Mouse (Mus musculus) heart, adult 2 months (tissue): ENCODE data around the gene Epo.

ENCODE experiments used
- CTCF ChIP-seq: fragments of 200-600 bp; IDR thresholded peaks from 2 replicates; pipeline ENCODE4 v1.8.1; 2022; ENCODE audit warnings: antibody characterized with exemption, mild to moderate bottlenecking, moderate library complexity
- EP300 ChIP-seq: fragments of 200-500 bp; IDR thresholded peaks from 2 replicates; pipeline ENCODE4 v1.6.1; 2011; ENCODE audit warnings: low read depth, low read length, control low read depth; ENCODE audit not compliant: insufficient read depth
- POLR2A ChIP-seq: fragments of 200-500 bp; IDR thresholded peaks from 2 replicates; pipeline ENCODE4 v1.6.1; 2011; ENCODE audit warnings: mild to moderate bottlenecking, low read depth, low read length, control low read depth; ENCODE audit not compliant: insufficient read depth

GRCm38 (mm10) chr5:137493831-137494230 lies 39.2 kb downstream of the Epo start:
- TF ChIP-seq POLR2A (no peak), CTCF (no peak), EP300 (no peak)
